Mouse (Mus musculus) embryonic facial prominence, embryonic 15.5 days (tissue): ENCODE results near the gene Pdzd2. TPM values are rescaled to one million over a fixed set of nuclear protein-coding genes. Genes with fewer than 3 reads are reported as not detected.

Experiments
- ATAC-seq: fragments of 200-750 bp; cut with Nextera tagmentation; 2 replicates; pipeline ENCODE4 v1.8.0; 2017; ENCODE audit warnings: low read depth, moderate TSS enrichment; ENCODE audit not compliant: insufficient number of reproducible peaks, low FRiP score, low TSS enrichment
- H3K27ac ChIP-seq: fragments of 300-500 bp; sonication (generic); replicated peaks from 2 replicates; pipeline ENCODE4 v1.5.1; 2015; ENCODE audit warnings: mild to moderate bottlenecking, inconsistent platforms
- H3K27me3 ChIP-seq: fragments of 300-500 bp; sonication (generic); 2 replicates; pipeline ENCODE4 v1.6.1; 2015; ENCODE audit warnings: inconsistent platforms
- H3K36me3 ChIP-seq: fragments of 300-500 bp; sonication (generic); 2 replicates; pipeline ENCODE4 v1.6.1; 2015; ENCODE audit warnings: mild to moderate bottlenecking, inconsistent platforms
- H3K4me1 ChIP-seq: fragments of 300-500 bp; sonication (generic); 2 replicates; pipeline ENCODE4 v1.6.1; 2015; ENCODE audit warnings: inconsistent platforms
- H3K4me2 ChIP-seq: fragments of 300-500 bp; sonication (generic); replicated peaks from 2 replicates; pipeline ENCODE4 v1.6.1; 2015; ENCODE audit warnings: mild to moderate bottlenecking, inconsistent platforms
- H3K4me3 ChIP-seq: fragments of 300-500 bp; sonication (generic); replicated peaks from 2 replicates; pipeline ENCODE4 v1.5.1; 2015; ENCODE audit warnings: mild to moderate bottlenecking, inconsistent platforms
- H3K9ac ChIP-seq: fragments of 300-500 bp; sonication (generic); 2 replicates; pipeline ENCODE4 v1.6.1; 2015; ENCODE audit warnings: inconsistent platforms
- H3K9me3 ChIP-seq: fragments of 300-500 bp; sonication (generic); replicated peaks from 2 replicates; pipeline ENCODE4 v1.6.1; 2016; ENCODE audit warnings: inconsistent platforms
- WGBS: fragments of 180-500 bp; shearing (Covaris S2); methylation state at CpG from one replicate; pipeline ENCODE4 v1.1.7; 2015; 5-methylcytosine and 5-hydroxymethylcytosine counted together
- polyA plus RNA-seq: library from polyadenylated mRNA; unstranded; fragments of >200 nt; fragmentation: Nextera tagmentation; extraction: Ambion mirVana; gene quantifications from 2 replicates; pipeline ENCODE4 v1.2.1, GENCODE M21; 2015

Gene Pdzd2
- polyA plus RNA-seq, 1 experiment from 2014 or later, result 43.7 TPM

GRCm38 (mm10) chr15:12470900-12471838 is 268.6 kb downstream of the Pdzd2 start:
- Histone ChIP-seq H3K4me3 (no peak overlapping the region), H3K27me3 (no peaks in the 10 kb centered on the region), H3K9ac (no peak overlapping the region), H3K4me2 (no peak overlapping the region), H3K9me3 (no peaks in the 10 kb centered on the region), H3K36me3 (no peaks in the 10 kb centered on the region), H3K4me1 (0 out of 2 replicates have a peak, but pooled peaks cover 4% of the 10 kb centered on the region), H3K27ac (no peak overlapping the region)
- 63% methylated on average over 15 of the region's 15 CpGs for WGBS
- ATAC-seq, result no peak

- Histone ChIP-seq H3K9me3 (no peaks in the 10 kb centered on the region), H3K4me3 (no peak overlapping the region), H3K4me1 (peaks cover 17% of the 10 kb centered on the region; the same call in 1 of the 2 replicates), H3K27me3 (no peaks in the 10 kb centered on the region), H3K9ac (no peak overlapping the region), H3K36me3 (no peaks in the 10 kb centered on the region), H3K27ac (no peak overlapping the region), H3K4me2 (no peak overlapping the region)
- no peak for ATAC-seq
- 79% methylated on average over 5 of the region's 5 CpGs for WGBS
These were observed 271.1 kb downstream of the Pdzd2 start for GRCm38 (mm10) chr15:12468625-12469024.

GRCm38 (mm10) chr15:12465748-12466147 is 274.0 kb downstream of the Pdzd2 start:
- Histone ChIP-seq H3K9ac (no peak overlapping the region), H3K4me1 (peaks cover 20% of the 10 kb centered on the region; the same call in 1 of the 2 replicates), H3K4me2 (no peak overlapping the region), H3K27ac (peak overlapping the region; percentile 49), H3K27me3 (no peaks in the 10 kb centered on the region), H3K9me3 (no peaks in the 10 kb centered on the region), H3K4me3 (no peak overlapping the region), H3K36me3 (no peaks in the 10 kb centered on the region)
- WGBS, result 68% methylated on average over 8 of the region's 8 CpGs
- ATAC-seq, result no peak

GRCm38 (mm10) chr15:12456808-12457207 is 282.9 kb downstream of the Pdzd2 start:
- Histone ChIP-seq H3K9me3 (no peaks in the 10 kb centered on the region), H3K27me3 (no peaks in the 10 kb centered on the region), H3K27ac (no peak overlapping the region), H3K9ac (no peak overlapping the region), H3K4me3 (no peak overlapping the region), H3K4me1 (peaks cover 16% of the 10 kb centered on the region), H3K36me3 (no peaks in the 10 kb centered on the region), H3K4me2 (no peak overlapping the region)
- WGBS, result 21% methylated on average over 7 of the region's 7 CpGs
- no peak for ATAC-seq

- 91% methylated on average over 2 of the region's 2 CpGs for WGBS
- Histone ChIP-seq H3K4me1 (peaks cover 23% of the 10 kb centered on the region), H3K27ac (no peak overlapping the region), H3K36me3 (no peaks in the 10 kb centered on the region), H3K4me2 (no peak overlapping the region), H3K27me3 (no peaks in the 10 kb centered on the region), H3K9ac (no peak overlapping the region), H3K9me3 (no peaks in the 10 kb centered on the region), H3K4me3 (no peak overlapping the region)
- ATAC-seq, result no peak
These were observed 286.4 kb downstream of the Pdzd2 start for GRCm38 (mm10) chr15:12453343-12453742.

GRCm38 (mm10) chr15:12452141-12452995 is 287.4 kb downstream of the Pdzd2 start:
- Histone ChIP-seq H3K27me3 (no peaks in the 10 kb centered on the region), H3K4me3 (no peak overlapping the region), H3K9ac (no peak overlapping the region), H3K4me1 (peaks cover 26% of the 10 kb centered on the region), H3K27ac (no peak overlapping the region), H3K36me3 (no peaks in the 10 kb centered on the region), H3K4me2 (no peak overlapping the region), H3K9me3 (no peaks in the 10 kb centered on the region)
- WGBS, result 73% methylated on average over 6 of the region's 6 CpGs
- ATAC-seq, result no peak; the same call in 1 of the 2 replicates

- 45% methylated on average over 4 of the region's 4 CpGs for WGBS
- no peak overlapping the region for H3K9ac ChIP-seq
- H3K4me2 ChIP-seq, result no peak overlapping the region
- peaks cover 22% of the 10 kb centered on the region; the same call in 1 of the 2 replicates for H3K4me1 ChIP-seq
- H3K9me3 ChIP-seq, result no peaks in the 10 kb centered on the region
- no peak overlapping the region for H3K4me3 ChIP-seq
- H3K27me3 ChIP-seq, result no peaks in the 10 kb centered on the region
- no peak overlapping the region; the same call in 1 of the 2 replicates for H3K27ac ChIP-seq
- no peaks in the 10 kb centered on the region for H3K36me3 ChIP-seq
- no peak for ATAC-seq
These were observed 288.3 kb downstream of the Pdzd2 start for GRCm38 (mm10) chr15:12451448-12451847.

GRCm38 (mm10) chr15:12450790-12451189 is 288.9 kb downstream of the Pdzd2 start:
- Histone ChIP-seq H3K27me3 (no peaks in the 10 kb centered on the region), H3K4me1 (peaks cover 19% of the 10 kb centered on the region; the same call in 1 of the 2 replicates), H3K36me3 (no peaks in the 10 kb centered on the region), H3K27ac (no peak overlapping the region), H3K4me2 (no peak overlapping the region), H3K4me3 (no peak overlapping the region), H3K9ac (no peak overlapping the region), H3K9me3 (no peaks in the 10 kb centered on the region)
- ATAC-seq, result no peak
- 79% methylated on average over 6 of the region's 6 CpGs for WGBS

- Histone ChIP-seq H3K4me2 (no peak overlapping the region), H3K4me1 (peaks cover 22% of the 10 kb centered on the region; the same call in 1 of the 2 replicates), H3K27ac (no peak overlapping the region), H3K27me3 (no peaks in the 10 kb centered on the region), H3K9ac (no peak overlapping the region), H3K36me3 (no peaks in the 10 kb centered on the region), H3K4me3 (no peak overlapping the region), H3K9me3 (no peaks in the 10 kb centered on the region)
- WGBS, result 82% methylated on average over 2 of the region's 2 CpGs
- ATAC-seq, result no peak
These were observed 290.4 kb downstream of the Pdzd2 start for GRCm38 (mm10) chr15:12449321-12449720.

- WGBS, result 31% methylated on average over 10 of the region's 10 CpGs
- H3K4me3 ChIP-seq, result no peak overlapping the region
- peak overlapping the region; percentile 44 for H3K27ac ChIP-seq
- no peaks in the 10 kb centered on the region for H3K9me3 ChIP-seq
- peak overlapping the region; percentile 19; the same call in 1 of the 2 replicates for H3K4me2 ChIP-seq
- no peaks in the 10 kb centered on the region for H3K27me3 ChIP-seq
- ATAC-seq, result peak; percentile 71; the same call in 1 of the 2 replicates
- H3K36me3 ChIP-seq, result no peaks in the 10 kb centered on the region
- H3K9ac ChIP-seq, result no peak overlapping the region
- peaks cover 18% of the 10 kb centered on the region; the same call in 1 of the 2 replicates for H3K4me1 ChIP-seq
These were observed 292.7 kb downstream of the Pdzd2 start for GRCm38 (mm10) chr15:12447021-12447434.

GRCm38 (mm10) chr15:12444551-12444950 is 295.2 kb downstream of the Pdzd2 start:
- no peaks in the 10 kb centered on the region for H3K9me3 ChIP-seq
- H3K4me3 ChIP-seq, result no peak overlapping the region
- WGBS, result 77% methylated on average over 5 of the region's 5 CpGs
- peaks cover 15% of the 10 kb centered on the region; the same call in 1 of the 2 replicates for H3K4me1 ChIP-seq
- no peak overlapping the region for H3K4me2 ChIP-seq
- no peak for ATAC-seq
- H3K36me3 ChIP-seq, result no peaks in the 10 kb centered on the region; the same call in 1 of the 2 replicates
- H3K9ac ChIP-seq, result no peak overlapping the region
- no peak overlapping the region for H3K27ac ChIP-seq
- no peaks in the 10 kb centered on the region for H3K27me3 ChIP-seq
